Mouse (Mus musculus) liver, embryonic 16.5 days (tissue): Measurements from ENCODE around the gene Lrrc75a. TPM values are rescaled to one million over a fixed set of nuclear protein-coding genes. Genes with fewer than 3 reads are reported as not detected.

Experiments used
- ATAC-seq: fragments of 200-750 bp; cut with Nextera tagmentation; 2 replicates; pipeline ENCODE4 v1.8.0; 2017; ENCODE audit warnings: low read depth, mild to moderate bottlenecking, moderate number of reproducible peaks, moderate library complexity
- H3K27ac ChIP-seq: fragments of 300-500 bp; sonication (generic); 2 replicates; pipeline ENCODE4 v1.5.1; 2014; ENCODE audit warnings: mild to moderate bottlenecking, low read length
- H3K27me3 ChIP-seq: fragments of 300-500 bp; sonication (generic); 2 replicates; pipeline ENCODE4 v1.6.1; 2014; ENCODE audit warnings: low read depth, low read length, mixed read lengths; ENCODE audit not compliant: control insufficient read depth, insufficient read depth
- H3K36me3 ChIP-seq: fragments of 300-500 bp; sonication (generic); 2 replicates; pipeline ENCODE4 v1.6.1; 2014; ENCODE audit warnings: mild to moderate bottlenecking; ENCODE audit not compliant: control insufficient read depth, insufficient read depth
- H3K4me1 ChIP-seq: fragments of 300-500 bp; sonication (generic); 2 replicates; pipeline ENCODE4 v1.6.1; 2014; ENCODE audit warnings: low read depth, low read length, mixed read lengths; ENCODE audit not compliant: control insufficient read depth
- H3K4me2 ChIP-seq: fragments of 300-500 bp; sonication (generic); 2 replicates; pipeline ENCODE4 v1.6.1; 2014; ENCODE audit warnings: low read depth, low read length, mixed read lengths
- H3K4me3 ChIP-seq: fragments of 300-500 bp; sonication (generic); 2 replicates; pipeline ENCODE4 v1.5.1; 2014; ENCODE audit warnings: low read depth, mild to moderate bottlenecking, low read length
- H3K9ac ChIP-seq: fragments of 300-500 bp; sonication (generic); 2 replicates; pipeline ENCODE4 v1.6.1; 2014; ENCODE audit warnings: low read depth, low read length
- H3K9me3 ChIP-seq: fragments of 300-500 bp; sonication (generic); replicated peaks from 2 replicates; pipeline ENCODE4 v1.6.1; 2016; ENCODE audit warnings: low read length; ENCODE audit not compliant: control insufficient read depth
- polyA plus RNA-seq: library from polyadenylated mRNA; unstranded; fragments of >200 nt; fragmentation: Nextera tagmentation; extraction: Ambion mirVana; gene quantifications from 2 replicates; pipeline ENCODE4 v1.2.1, GENCODE M21; 2015

Gene Lrrc75a
- polyA plus RNA-seq, 1 experiment from 2014 or later: 1.0 TPM

- no peak for ATAC-seq
- Histone ChIP-seq H3K4me3 (peak overlapping the region; percentile 67), H3K27me3 (no peaks in the 10 kb centered on the region), H3K4me2 (peak overlapping the region; percentile 84), H3K9ac (no peak overlapping the region), H3K36me3 (peaks cover 26% of the 10 kb centered on the region), H3K27ac (0 out of 2 replicates have a peak overlapping the region, but pooled peaks have one; percentile 18), H3K9me3 (no peaks in the 10 kb centered on the region), H3K4me1 (peaks cover 21% of the 10 kb centered on the region)
These were observed 93.3 kb downstream of the Lrrc75a start for GRCm38 (mm10) chr11:62554934-62555517.

Other genes with a start within 250 kb of the Lrrc75a start
- 3.0 and 3.5 TPM in 2 replicates for gene Pigl, start 190.1 kb downstream of the Lrrc75a start, polyA plus RNA-seq
- gene Ncor1, start 190.0 kb downstream of the Lrrc75a start, polyA plus RNA-seq: 18.4 and 22.7 TPM in 2 replicates
- gene Cenpv, start 109.3 kb downstream of the Lrrc75a start, polyA plus RNA-seq: 4.5 and 7.2 TPM in 2 replicates
- 1,628 and 1,645 TPM in 2 replicates for gene Ubb, start 97.4 kb downstream of the Lrrc75a start, polyA plus RNA-seq
- gene Trpv2, start 74.0 kb downstream of the Lrrc75a start, polyA plus RNA-seq: 5.0 and 5.7 TPM in 2 replicates
- gene Mmgt2, start 141 bp upstream of the Lrrc75a start, polyA plus RNA-seq: 6.9 and 9.0 TPM in 2 replicates
- gene Zfp287, start 83.4 kb upstream of the Lrrc75a start, polyA plus RNA-seq: 0.60 and 0.68 TPM in 2 replicates
- gene Gm10428, start 104.6 kb upstream of the Lrrc75a start, polyA plus RNA-seq: not detected in 2 replicates
- gene Zfp286, start 140.9 kb upstream of the Lrrc75a start, polyA plus RNA-seq: 0.66 and 1.0 TPM in 2 replicates
- 0.77 and 0.83 TPM in 2 replicates for gene Trim16, start 171.7 kb upstream of the Lrrc75a start, polyA plus RNA-seq
- gene Fbxw10, start 198.5 kb upstream of the Lrrc75a start, polyA plus RNA-seq: 0.09 and 0.18 TPM in 2 replicates
- 26.1 and 29.7 TPM in 2 replicates for gene Tvp23b, start 230.9 kb upstream of the Lrrc75a start, polyA plus RNA-seq